Mouse (Mus musculus): ENCODE results near the gene Ano4. TPM values are rescaled to one million over a fixed set of nuclear protein-coding genes. Genes with fewer than 3 reads are reported as not detected.

Gene Ano4
- 0.22 TPM for polyA plus RNA-seq (2017; shearing (Covaris generic))

DNA sequence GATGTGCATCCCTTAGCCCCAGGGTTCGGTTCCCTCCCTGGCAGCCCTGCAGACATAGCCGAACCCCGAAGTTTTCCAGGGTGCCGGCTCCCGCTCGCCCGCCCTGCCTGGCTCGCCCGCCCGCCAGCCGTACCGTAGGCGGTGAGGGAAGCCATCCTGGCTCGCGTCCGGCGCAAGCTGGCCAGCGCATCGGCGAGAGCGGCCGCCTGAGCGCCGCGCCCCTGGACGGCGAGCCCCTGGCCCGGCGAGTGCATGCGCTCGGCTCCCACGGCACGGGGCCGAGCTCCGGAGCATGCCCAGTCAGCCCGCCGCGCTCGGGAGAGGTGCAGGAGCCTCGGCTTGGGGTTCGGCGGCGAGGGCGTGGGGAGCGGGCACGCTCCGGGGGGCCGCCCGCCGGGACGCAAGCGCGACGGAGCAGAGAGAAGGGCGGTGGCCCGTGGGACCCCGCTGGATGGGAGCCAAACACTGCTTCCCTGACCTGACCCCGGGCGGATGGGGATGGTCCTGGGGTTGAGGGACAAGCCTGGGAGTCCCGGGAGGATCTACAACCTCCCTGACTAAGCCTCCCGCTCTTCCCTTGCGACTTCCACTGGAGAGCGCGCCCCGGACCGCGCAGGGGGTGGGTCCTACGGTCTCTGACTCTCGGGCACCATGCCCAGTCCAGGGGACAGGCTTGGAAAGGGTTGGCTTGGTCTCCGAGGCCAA is at the start of gene Ano4:
Gene Ano4 (minus strand): TSS at position 272 of the 705 bp plus-strand sequence.

Other genes with a start within 250 kb of the Ano4 start
- gene Gas2l3, start 99.2 kb upstream of the Ano4 start, polyA plus RNA-seq (2017; shearing (Covaris generic)), result 0.74 TPM
- not detected for gene Nr1h4, start 188.8 kb upstream of the Ano4 start, polyA plus RNA-seq (2017; shearing (Covaris generic))